Mouse (Mus musculus) kidney, postnatal 0 days (tissue): Measurements from ENCODE around the gene Limk2. TPM values are rescaled to one million over a fixed set of nuclear protein-coding genes. Genes with fewer than 3 reads are reported as not detected.
A peak's percentile ranks its signal among the peaks of the same experiment; 100 is the strongest.

ENCODE experiments used
- ATAC-seq: fragments of 200-750 bp; cut with Nextera tagmentation; replicated peaks from 2 replicates; pipeline ENCODE4 v1.8.0; 2017; ENCODE audit warnings: low read depth, moderate number of reproducible peaks, moderate TSS enrichment, moderate library complexity; ENCODE audit not compliant: low FRiP score
- DNase-seq: peaks from one replicate; pipeline ENCODE4 v3.0.0-alpha.2; 2016; ENCODE audit warnings: low spot score
- H3K27ac ChIP-seq: fragments of 300-500 bp; sonication (generic); 2 replicates; pipeline ENCODE4 v1.5.1; 2014; ENCODE audit warnings: mild to moderate bottlenecking
- H3K27me3 ChIP-seq: fragments of 300-500 bp; sonication (generic); 2 replicates; pipeline ENCODE4 v1.6.1; 2014; ENCODE audit warnings: low read length, mixed read lengths; ENCODE audit not compliant: insufficient read depth
- H3K36me3 ChIP-seq: fragments of 300-500 bp; sonication (generic); 2 replicates; pipeline ENCODE4 v1.6.1; 2014; ENCODE audit warnings: low read length, mixed read lengths; ENCODE audit not compliant: insufficient read depth
- H3K4me1 ChIP-seq: fragments of 300-500 bp; sonication (generic); replicated peaks from 2 replicates; pipeline ENCODE4 v1.6.1; 2014; ENCODE audit warnings: antibody characterized with exemption, low read length, mixed read lengths; ENCODE audit not compliant: insufficient read depth
- H3K4me2 ChIP-seq: fragments of 300-500 bp; sonication (generic); 2 replicates; pipeline ENCODE4 v1.6.1; 2014; ENCODE audit warnings: mild to moderate bottlenecking, low read length, moderate library complexity, mixed read lengths
- H3K4me3 ChIP-seq: fragments of 300-500 bp; sonication (generic); replicated peaks from 2 replicates; pipeline ENCODE4 v1.5.1; 2014; ENCODE audit warnings: low read depth, low read length
- H3K9ac ChIP-seq: fragments of 300-500 bp; sonication (generic); 2 replicates; pipeline ENCODE4 v1.6.1; 2014; ENCODE audit warnings: low read depth, low read length
- H3K9me3 ChIP-seq: fragments of 300-500 bp; sonication (generic); replicated peaks from 2 replicates; pipeline ENCODE4 v1.6.1; 2016; ENCODE audit warnings: low read length, inconsistent platforms, mixed read lengths
- CTCF ChIP-seq: IDR thresholded peaks from 2 replicates; pipeline ENCODE4 v1.5.1; 2016; ENCODE audit warnings: antibody characterized with exemption, low read depth, mild to moderate bottlenecking, moderate library complexity
- WGBS: fragments of 180-500 bp; shearing (Covaris S2); extraction: QIAGEN DNeasy Blood & Tissue Kit; methylation state at CpG from one replicate; pipeline ENCODE4 v1.1.7; 2014; 5-methylcytosine and 5-hydroxymethylcytosine counted together
- polyA plus RNA-seq: library from polyadenylated mRNA; unstranded; fragments of >200 nt; fragmentation: Nextera tagmentation; extraction: Ambion mirVana; gene quantifications from 2 replicates; pipeline ENCODE4 v1.2.1, GENCODE M21; 2015

The Limk2 gene
- polyA plus RNA-seq, 1 experiment from 2014 or later: 28.8 TPM

DNA sequence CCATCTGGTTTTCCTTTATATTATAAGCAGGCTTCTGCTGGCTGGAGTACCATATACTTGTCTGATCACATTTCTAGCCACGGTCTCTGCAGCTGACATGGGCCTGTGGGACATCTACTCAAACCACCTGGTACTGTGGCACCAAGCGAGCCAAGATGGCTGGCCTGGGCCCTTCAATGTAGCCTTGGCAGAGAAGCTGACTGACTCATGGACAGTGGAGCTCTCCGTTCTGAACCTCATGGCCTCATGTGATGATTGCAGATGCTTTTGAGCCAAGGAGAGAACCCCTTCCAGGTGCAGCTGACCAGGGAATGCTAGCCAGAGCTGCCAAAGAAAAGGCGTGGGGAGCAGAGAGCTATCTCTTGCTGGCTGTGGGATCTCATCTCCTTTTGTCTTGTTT lies 103.2 kb downstream of the Limk2 start:
- ATAC-seq (no peak), DNase-seq (no peak)
- TF ChIP-seq CTCF: no peak
- Histone ChIP-seq H3K9me3 (no peaks in the 10 kb centered on the region), H3K4me3 (no peak overlapping the region), H3K4me1 (no peaks in the 10 kb centered on the region), H3K27me3 (no peaks in the 10 kb centered on the region), H3K36me3 (peaks cover 80% of the 10 kb centered on the region), H3K27ac (no peak overlapping the region), H3K4me2 (no peak overlapping the region), H3K9ac (no peak overlapping the region)
- 92% methylated on average over 4 of the region's 4 CpGs for WGBS

DNA sequence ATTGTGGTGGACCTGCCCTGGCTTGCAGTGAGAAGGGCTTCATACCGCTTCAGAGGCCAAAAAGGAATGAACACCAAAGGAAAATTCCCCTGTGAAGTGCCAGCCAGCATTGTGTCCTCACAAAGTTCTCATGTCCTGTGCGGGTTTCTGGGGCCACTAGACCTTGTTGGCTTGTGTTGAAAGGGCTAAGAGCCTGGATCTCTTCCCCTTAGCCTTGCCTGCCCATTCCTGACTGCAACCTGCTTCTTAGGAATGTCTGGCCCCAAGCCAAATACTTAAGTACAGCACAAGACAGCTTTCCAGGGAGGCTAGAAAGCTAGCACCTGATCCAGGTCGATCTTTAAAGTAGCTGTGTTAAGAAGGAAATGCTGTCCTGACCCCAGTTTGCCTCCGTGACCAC lies 106.2 kb downstream of the Limk2 start:
- no peak overlapping the region for H3K4me3 ChIP-seq
- H3K27ac ChIP-seq: peak overlapping the region; percentile 54; the same call in 1 of the 2 replicates
- no peaks in the 10 kb centered on the region for H3K4me1 ChIP-seq
- no peak overlapping the region for H3K9ac ChIP-seq
- no peak for TF ChIP-seq CTCF
- no peaks in the 10 kb centered on the region for H3K9me3 ChIP-seq
- H3K4me2 ChIP-seq: no peak overlapping the region
- peak; percentile 57 for DNase-seq
- H3K27me3 ChIP-seq: no peaks in the 10 kb centered on the region
- peaks cover 75% of the 10 kb centered on the region for H3K36me3 ChIP-seq
- WGBS: 68% methylated on average over 4 of the region's 4 CpGs
- ATAC-seq: peak; percentile 45; the same call in 1 of the 2 replicates

DNA sequence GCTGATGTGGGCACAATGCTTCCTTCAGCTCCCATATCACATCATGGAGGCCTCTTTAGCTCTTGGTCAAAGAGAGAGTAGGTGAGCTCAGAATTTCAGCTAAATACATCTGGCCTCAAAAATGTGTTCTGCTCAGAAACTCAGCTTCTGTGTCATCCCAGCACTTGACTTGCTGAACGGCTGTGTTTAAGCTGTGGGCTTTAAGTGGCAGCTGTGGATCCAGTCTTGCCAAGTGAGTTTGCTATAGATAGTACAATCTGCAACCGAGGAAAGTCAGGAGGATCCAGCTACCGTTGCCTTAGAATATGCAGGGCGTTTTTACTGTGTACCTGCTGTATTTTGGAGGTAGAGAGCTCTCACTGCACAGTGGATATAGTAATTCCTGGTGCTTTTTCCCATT lies 106.6 kb downstream of the Limk2 start:
- Histone ChIP-seq H3K27ac (peak overlapping the region; percentile 54; the same call in 1 of the 2 replicates), H3K9ac (no peak overlapping the region), H3K9me3 (no peaks in the 10 kb centered on the region), H3K27me3 (no peaks in the 10 kb centered on the region), H3K4me3 (no peak overlapping the region), H3K36me3 (peaks cover 74% of the 10 kb centered on the region), H3K4me2 (no peak overlapping the region), H3K4me1 (no peaks in the 10 kb centered on the region; the same call in 1 of the 2 replicates)
- no peak for TF ChIP-seq CTCF
- 94% methylated on average over 4 of the region's 4 CpGs for WGBS
- DNase-seq (no peak), ATAC-seq (no peak)

DNA sequence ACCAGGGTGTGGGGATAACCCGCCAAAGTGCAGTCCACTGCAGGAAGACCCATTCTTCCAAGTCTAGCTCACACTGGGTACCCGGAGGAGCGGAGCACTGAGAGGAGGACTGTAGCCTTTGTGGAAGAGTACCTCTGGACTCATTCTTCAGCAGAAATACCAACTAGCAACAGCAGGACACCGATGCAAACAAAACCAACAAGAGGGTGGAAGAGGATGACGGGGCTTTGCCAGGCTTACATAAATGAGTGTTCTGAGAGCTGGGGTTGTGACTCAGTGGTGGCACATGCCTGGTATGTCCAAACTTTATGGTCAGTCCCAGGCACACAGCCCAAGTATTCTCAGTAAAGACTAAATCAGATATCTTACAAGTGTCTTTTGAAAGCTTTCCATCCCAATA lies 107.9 kb downstream of the Limk2 start:
- WGBS: 88% methylated on average over 5 of the region's 5 CpGs
- no peak for DNase-seq

DNA sequence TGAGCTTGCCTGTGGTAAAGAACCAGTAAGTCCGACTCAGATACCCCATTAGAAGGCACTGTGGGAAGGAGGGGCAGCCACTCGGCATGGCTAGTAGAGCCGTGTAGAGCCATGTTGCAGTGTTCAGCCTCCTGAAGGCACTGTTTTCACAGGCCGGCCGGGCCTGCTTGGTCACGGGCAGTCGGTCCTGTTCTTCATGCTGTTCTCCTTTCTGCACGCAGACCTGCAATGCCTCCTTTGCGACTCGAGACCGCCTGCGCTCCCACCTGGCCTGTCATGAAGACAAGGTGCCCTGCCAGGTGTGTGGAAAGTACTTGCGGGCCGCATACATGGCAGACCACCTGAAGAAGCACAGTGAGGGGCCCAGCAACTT lies 110.2 kb downstream of the Limk2 start:
- Histone ChIP-seq H3K27ac (no peak overlapping the region), H3K4me2 (no peak overlapping the region), H3K9ac (no peak overlapping the region), H3K36me3 (peaks cover 81% of the 10 kb centered on the region), H3K27me3 (no peaks in the 10 kb centered on the region), H3K9me3 (no peaks in the 10 kb centered on the region), H3K4me1 (peaks cover 9% of the 10 kb centered on the region), H3K4me3 (no peak overlapping the region)
- TF ChIP-seq CTCF: no peak
- no peak for ATAC-seq
- DNase-seq: no peak
- 87% methylated on average over 14 of the region's 14 CpGs for WGBS

More for the DNA sequence above, 107.9 kb downstream of the Limk2 start:
- H3K9me3 ChIP-seq: no peaks in the 10 kb centered on the region
- peaks cover 73% of the 10 kb centered on the region for H3K36me3 ChIP-seq
- no peaks in the 10 kb centered on the region; the same call in 1 of the 2 replicates for H3K4me1 ChIP-seq
- no peak overlapping the region for H3K4me3 ChIP-seq
- no peak overlapping the region for H3K9ac ChIP-seq
- no peak overlapping the region for H3K27ac ChIP-seq
- no peaks in the 10 kb centered on the region for H3K27me3 ChIP-seq
- TF ChIP-seq CTCF: no peak
- no peak overlapping the region for H3K4me2 ChIP-seq
- no peak for ATAC-seq

DNA sequence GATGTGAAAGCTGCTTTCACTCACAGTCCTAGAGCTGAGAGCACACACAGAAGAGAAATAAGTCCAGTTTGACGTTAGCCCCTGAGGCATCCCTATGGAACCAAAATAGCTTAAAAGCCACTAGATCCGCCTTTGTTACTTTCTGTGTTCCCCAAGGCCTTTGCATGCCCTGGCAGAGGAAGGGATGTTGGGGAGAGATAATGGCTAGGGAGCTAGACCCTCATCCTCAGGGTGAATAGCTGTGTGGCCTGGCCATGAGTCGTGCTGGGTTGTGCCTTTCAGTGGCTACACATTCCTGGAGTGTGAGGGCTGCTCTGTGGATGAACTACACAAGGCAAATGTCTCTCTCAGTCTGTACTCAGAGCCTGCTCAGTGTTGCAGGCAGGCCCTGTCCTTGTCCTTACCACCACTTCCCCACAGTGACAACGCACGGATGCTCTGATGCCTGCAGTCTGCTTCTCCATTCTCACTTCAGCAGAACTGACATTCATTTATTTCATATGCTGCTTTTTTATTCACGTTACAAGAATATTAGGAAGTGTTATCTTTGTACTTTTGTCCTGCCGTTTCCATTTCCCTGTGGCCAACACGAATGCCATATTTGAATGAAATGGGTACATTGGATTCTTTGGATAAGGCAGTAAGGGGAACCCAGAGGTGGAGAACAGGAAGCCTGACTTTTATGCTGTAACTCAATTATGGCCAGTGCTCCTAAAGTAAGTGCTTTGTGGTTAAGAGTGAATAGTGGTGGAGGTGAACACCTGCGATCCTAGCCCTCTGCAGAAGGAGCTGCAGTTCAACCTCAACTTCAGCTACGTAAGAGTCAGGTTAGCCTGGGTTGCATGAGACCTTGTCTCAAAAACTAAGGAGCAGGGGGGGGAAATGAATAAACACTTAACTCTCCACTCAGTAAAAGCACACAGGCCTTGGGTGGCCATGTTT lies 110.8 kb downstream of the Limk2 start:
- WGBS: 78% methylated on average over 10 of the region's 10 CpGs
- no peak for TF ChIP-seq CTCF

More for the DNA sequence above, 110.8 kb downstream of the Limk2 start:
- peaks cover 15% of the 10 kb centered on the region for H3K4me1 ChIP-seq
- DNase-seq (no peak), ATAC-seq (no peak)
- H3K36me3 ChIP-seq: peaks cover 82% of the 10 kb centered on the region
- H3K4me2 ChIP-seq: no peak overlapping the region
- H3K27me3 ChIP-seq: no peaks in the 10 kb centered on the region
- no peaks in the 10 kb centered on the region for H3K9me3 ChIP-seq
- H3K4me3 ChIP-seq: no peak overlapping the region
- no peak overlapping the region for H3K27ac ChIP-seq
- no peak overlapping the region for H3K9ac ChIP-seq
